Mouse (Mus musculus) monocyte, adult 5-6 weeks (primary cell): ENCODE results near the gene Inhbb. TPM values are rescaled to one million over a fixed set of nuclear protein-coding genes. Genes with fewer than 3 reads are reported as not detected.

ENCODE experiments used
- ATAC-seq: fragments of 153-309, 156-312 bp; replicated peaks from 2 replicates; pipeline ENCODE4 v1.8.0; 2017; ENCODE audit warnings: mild to moderate bottlenecking; ENCODE audit not compliant: low TSS enrichment, insufficient number of reproducible peaks, severe bottlenecking, poor library complexity, low FRiP score
- total RNA-seq: library from RNA; stranded (forward); fragments of 200-1000, 200-491, 200-594 nt; gene quantifications from 3 replicates; pipeline ENCODE4 v1.2.3, GENCODE M21; 2017

The Inhbb gene
- total RNA-seq, 1 experiment from 2014 or later, result not detected

GRCm38 (mm10) chr1:119420984-119421575 lies 968 bp downstream of the Inhbb start:
- ATAC-seq, result no peak

GRCm38 (mm10) chr1:119420189-119420983 lies 1.7 kb downstream of the Inhbb start:
- ATAC-seq, result no peak

- ATAC-seq, result no peak
Measured at GRCm38 (mm10) chr1:119419151-119420105, 2.6 kb downstream of the Inhbb start.

GRCm38 (mm10) chr1:119417991-119418390 lies 4.1 kb downstream of the Inhbb start:
- no peak for ATAC-seq

- ATAC-seq, result no peak
Measured at GRCm38 (mm10) chr1:119417542-119417941, 4.5 kb downstream of the Inhbb start.

- ATAC-seq, result no peak
Measured at GRCm38 (mm10) chr1:119416610-119417009, 5.4 kb downstream of the Inhbb start.

- no peak for ATAC-seq
Measured at GRCm38 (mm10) chr1:119416177-119416576, 5.9 kb downstream of the Inhbb start.

- no peak for ATAC-seq
Measured at GRCm38 (mm10) chr1:119415151-119415550, 6.9 kb downstream of the Inhbb start.

DNA sequence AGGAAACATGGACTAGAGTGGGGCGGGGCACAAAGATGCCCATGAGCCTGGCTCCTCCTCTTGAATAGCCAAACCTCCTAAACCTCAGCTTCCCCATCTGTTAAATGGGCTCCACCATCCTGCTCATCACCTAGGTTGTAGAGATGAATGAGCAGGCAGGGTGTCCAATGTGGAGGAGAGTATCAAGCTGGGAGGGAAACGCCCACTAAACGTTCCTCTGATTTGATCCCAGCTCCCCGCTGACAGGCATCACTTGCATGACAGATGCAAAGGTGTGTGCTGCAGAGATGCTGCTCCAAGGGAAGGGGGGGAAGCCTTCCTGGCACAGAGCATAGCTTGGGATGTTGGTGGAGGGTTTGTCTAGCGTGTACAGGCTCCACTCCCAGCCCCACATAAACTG lies 11.4 kb downstream of the Inhbb start:
- no peak for ATAC-seq

DNA sequence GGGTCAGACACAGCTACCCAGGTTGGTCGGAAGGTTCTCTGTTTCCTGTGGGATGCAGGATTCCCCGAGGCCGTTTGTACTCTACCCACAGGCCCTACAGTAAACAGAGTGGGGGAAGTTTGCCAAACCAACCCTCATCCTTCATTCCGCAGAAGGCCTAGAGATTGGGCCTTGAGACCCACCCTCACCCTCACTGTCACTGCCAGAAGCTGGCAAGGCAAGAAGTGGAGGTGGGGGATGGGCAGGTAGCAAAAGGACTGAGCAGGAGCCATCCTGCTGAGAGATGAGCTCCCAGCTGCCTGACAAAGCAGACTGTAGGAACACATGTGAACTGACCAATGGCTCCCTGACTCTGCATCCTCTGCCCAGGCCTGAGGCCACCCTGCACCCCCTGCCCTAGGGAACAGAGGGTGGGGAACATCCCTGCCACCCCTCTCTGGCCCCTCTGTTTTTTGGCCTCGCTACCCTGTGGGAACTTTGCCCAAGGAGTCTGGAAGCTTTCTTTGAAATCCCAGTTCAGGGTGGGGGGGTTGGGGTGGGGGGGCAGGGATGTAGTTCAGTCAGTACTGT lies 12.4 kb downstream of the Inhbb start:
- no peak for ATAC-seq

- no peak for ATAC-seq
Measured at GRCm38 (mm10) chr1:119409106-119409505, 12.9 kb downstream of the Inhbb start.

DNA sequence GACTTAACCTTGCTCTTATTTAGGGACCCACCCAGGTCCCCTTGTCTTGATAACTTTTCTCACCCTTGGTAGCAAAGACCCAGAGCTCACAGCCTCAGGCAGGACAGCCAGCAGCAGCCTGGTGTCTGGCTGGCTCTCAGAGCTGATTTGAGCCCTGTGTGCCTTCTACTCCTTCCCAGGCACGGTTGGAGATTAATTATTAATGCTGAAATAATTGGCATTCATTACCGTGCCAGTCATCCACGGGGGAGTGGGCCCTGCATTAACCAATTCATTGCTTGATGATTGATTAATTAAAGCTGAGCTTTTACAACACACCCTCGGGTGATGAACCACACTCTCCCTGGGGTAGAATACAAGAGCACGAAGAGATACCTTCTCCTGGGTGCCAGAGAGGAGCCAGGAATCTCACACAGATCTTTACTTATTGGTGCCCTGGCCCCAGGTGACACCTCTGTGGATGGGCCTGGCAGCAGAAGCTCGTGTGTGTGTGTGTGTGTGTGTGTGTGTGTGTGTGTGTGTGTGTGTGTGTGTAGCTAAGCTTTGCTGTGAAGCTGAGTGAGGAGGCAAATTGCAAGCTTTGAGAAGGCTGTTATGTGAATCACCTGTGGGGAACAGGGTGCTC lies 14.2 kb downstream of the Inhbb start:
- ATAC-seq, result no peak

GRCm38 (mm10) chr1:119404798-119405197 lies 17.2 kb downstream of the Inhbb start:
- ATAC-seq, result no peak

DNA sequence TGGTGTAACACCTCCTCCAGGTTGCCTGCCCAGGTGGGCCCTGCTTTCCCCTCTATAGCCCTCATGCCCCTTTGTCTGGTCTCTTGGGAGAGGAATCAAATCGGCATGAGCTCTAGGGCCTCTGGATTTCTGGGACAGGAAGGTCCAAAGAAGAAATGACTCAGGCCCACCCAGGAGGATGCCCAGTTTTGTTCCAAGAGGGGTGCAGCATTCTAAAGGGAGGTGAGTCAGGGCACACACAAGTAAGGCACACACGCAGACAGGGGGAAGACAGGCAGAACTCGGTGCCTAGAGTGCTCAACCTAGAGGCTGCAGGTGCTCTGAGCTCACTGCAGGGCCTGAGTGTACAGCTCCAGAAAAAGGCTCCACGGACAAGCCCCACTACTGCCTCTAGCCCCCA lies 17.7 kb downstream of the Inhbb start:
- ATAC-seq, result no peak

DNA sequence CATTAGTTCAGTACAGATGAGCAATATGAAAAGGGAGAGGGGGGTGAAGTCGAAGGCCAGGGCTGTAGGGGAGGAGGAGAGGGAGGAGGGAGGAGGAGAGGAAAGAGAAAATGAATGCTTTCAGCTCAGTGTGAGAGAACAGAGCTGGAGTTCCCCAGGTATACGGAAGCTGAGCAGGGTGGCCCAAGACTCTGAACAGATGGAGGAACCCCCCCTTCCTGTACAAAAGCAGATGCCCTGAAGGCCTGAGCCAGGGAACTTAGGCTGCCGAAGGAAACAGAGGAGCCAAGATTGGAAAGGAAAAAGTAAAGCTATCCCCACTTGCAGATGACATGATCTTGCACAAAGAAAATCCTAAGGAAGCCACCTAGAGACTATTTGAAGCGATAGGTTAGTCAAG lies 20.8 kb downstream of the Inhbb start:
- ATAC-seq, result no peak

- ATAC-seq, result no peak
Measured at GRCm38 (mm10) chr1:119398640-119399039, 23.4 kb downstream of the Inhbb start.

DNA sequence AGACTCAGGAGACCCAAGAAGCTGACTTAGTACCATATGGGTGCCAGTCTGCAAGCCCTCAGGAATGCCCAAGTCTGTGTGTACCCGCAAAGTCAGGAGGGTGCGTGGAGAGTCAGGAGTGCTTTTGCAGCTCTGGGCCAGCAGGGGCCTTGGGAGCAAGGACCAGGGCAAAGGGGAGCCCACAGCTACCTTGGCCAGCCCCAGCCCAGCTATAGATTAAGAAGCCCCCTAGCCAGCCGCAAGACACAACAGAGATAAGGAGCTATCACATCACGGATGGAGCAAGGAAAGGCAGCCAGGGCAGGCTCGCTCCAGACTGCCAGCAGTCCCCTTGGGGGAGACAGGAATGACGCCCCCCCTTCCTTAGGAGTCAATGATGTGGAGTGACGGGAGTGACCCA lies 24.2 kb downstream of the Inhbb start:
- ATAC-seq, result no peak

DNA sequence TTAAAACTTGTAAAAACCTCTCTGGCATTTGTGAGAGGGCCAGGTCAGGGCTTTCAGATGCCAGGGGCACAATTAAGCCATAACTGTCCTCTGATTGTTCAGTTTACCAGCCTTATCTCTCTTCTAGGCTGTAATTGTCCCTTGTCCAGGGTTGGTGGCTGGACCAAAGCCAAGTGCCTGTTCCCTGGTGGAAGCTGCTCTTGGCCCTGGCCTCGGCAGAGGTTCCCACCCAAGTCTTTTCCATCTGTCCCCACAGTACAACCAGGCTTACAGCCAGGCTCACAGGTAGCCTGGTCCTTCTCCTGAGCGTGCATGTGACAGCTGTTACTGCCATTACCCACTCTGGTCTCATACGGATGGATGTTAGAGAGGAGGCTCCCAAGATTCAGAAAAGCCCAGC lies 30.7 kb downstream of the Inhbb start:
- no peak for ATAC-seq

- no peak for ATAC-seq
Measured at GRCm38 (mm10) chr1:119390676-119391075, 31.4 kb downstream of the Inhbb start.
